ENCODE assay signal across 8 mouse cellular contexts in genomic region chr15:80137945-80138791, GRCm38 (mm10). TPM values are rescaled to one million over a fixed set of nuclear protein-coding genes. Genes with fewer than 3 reads are reported as not detected.
DNase-seq lines count a peak whose midpoint lies in the region; ATAC-seq lines count a peak whose summit lies in the region.

No protein-coding gene starts in this region.

- ATAC-seq in embryonic facial prominence, embryonic 14.5 days (ENCODE audit: low read depth): no peak
- no peak for ATAC-seq in intestine, embryonic 14.5 days (replicated peaks; ENCODE audit: low FRiP score, low TSS enrichment, low read depth)
- ATAC-seq in midbrain, embryonic 15.5 days (replicated peaks): no peak
- no peak for ATAC-seq in forebrain, embryonic 16.5 days
- ATAC-seq in monocyte, adult 5-6 weeks (replicated peaks; ENCODE audit: insufficient number of reproducible peaks, low FRiP score, low TSS enrichment, poor library complexity, severe bottlenecking): no peak

- peak; percentile 56 for DNase-seq in layer of hippocampus, adult 11-12 months (ENCODE audit: low spot score)
- no peak for DNase-seq in layer of hippocampus, adult 9-10 months (ENCODE audit: low spot score)
- no peak for DNase-seq in embryonic facial prominence, embryonic 14.5 days (ENCODE audit: low spot score)
- DNase-seq in intestine, embryonic 14.5 days (ENCODE audit: low spot score): no peak
- DNase-seq in kidney, adult 11 months: no peak

- H3K4me3 ChIP-seq in embryonic facial prominence, embryonic 14.5 days (ENCODE audit: low read depth, low read length): no peak overlapping the region
- H3K4me3 ChIP-seq in intestine, embryonic 14.5 days (ENCODE audit: low read depth, low read length): no peak overlapping the region
- no peak overlapping the region for H3K4me3 ChIP-seq in midbrain, embryonic 15.5 days
- no peak overlapping the region for H3K4me3 ChIP-seq in forebrain, embryonic 16.5 days (replicated peaks; ENCODE audit: low read length)

- no peaks in the 10 kb centered on the region for H3K27me3 ChIP-seq in embryonic facial prominence, embryonic 14.5 days (replicated peaks; ENCODE audit: control insufficient read depth, insufficient read depth, low read length)
- no peaks in the 10 kb centered on the region for H3K27me3 ChIP-seq in intestine, embryonic 14.5 days (replicated peaks; ENCODE audit: control insufficient read depth, insufficient read depth, low read length)
- no peaks in the 10 kb centered on the region for H3K27me3 ChIP-seq in midbrain, embryonic 15.5 days (replicated peaks)
- H3K27me3 ChIP-seq in forebrain, embryonic 16.5 days (replicated peaks; ENCODE audit: control insufficient read depth, insufficient read depth, low read length): no peaks in the 10 kb centered on the region

- H3K4me2 ChIP-seq in embryonic facial prominence, embryonic 14.5 days (ENCODE audit: low read depth, low read length): no peak overlapping the region
- no peak overlapping the region for H3K4me2 ChIP-seq in intestine, embryonic 14.5 days (ENCODE audit: low read length)
- H3K4me2 ChIP-seq in midbrain, embryonic 15.5 days: no peak overlapping the region
- no peak overlapping the region for H3K4me2 ChIP-seq in forebrain, embryonic 16.5 days (ENCODE audit: low read length)

- H3K27ac ChIP-seq in embryonic facial prominence, embryonic 14.5 days (replicated peaks; ENCODE audit: low read depth, low read length): peak overlapping the region; percentile 56
- H3K27ac ChIP-seq in intestine, embryonic 14.5 days (ENCODE audit: low read depth): peak overlapping the region; percentile 16
- H3K27ac ChIP-seq in midbrain, embryonic 15.5 days: 0 out of 2 replicates have a peak overlapping the region, but pooled peaks have one; percentile 15
- no peak overlapping the region for H3K27ac ChIP-seq in forebrain, embryonic 16.5 days (ENCODE audit: low read length)

- H3K4me1 ChIP-seq in embryonic facial prominence, embryonic 14.5 days (ENCODE audit: control insufficient read depth, insufficient read depth, low read length): peaks cover 10% of the 10 kb centered on the region; the same call in 1 of the 2 replicates
- H3K4me1 ChIP-seq in intestine, embryonic 14.5 days (replicated peaks; ENCODE audit: control insufficient read depth, insufficient read depth, low read length): peaks cover 15% of the 10 kb centered on the region
- peaks cover 27% of the 10 kb centered on the region for H3K4me1 ChIP-seq in midbrain, embryonic 15.5 days
- peaks cover 18% of the 10 kb centered on the region for H3K4me1 ChIP-seq in forebrain, embryonic 16.5 days (replicated peaks; ENCODE audit: control insufficient read depth, insufficient read depth, low read length)

- H3K36me3 ChIP-seq in embryonic facial prominence, embryonic 14.5 days (ENCODE audit: control insufficient read depth, insufficient read depth, low read length): peaks cover 41% of the 10 kb centered on the region
- H3K36me3 ChIP-seq in intestine, embryonic 14.5 days (ENCODE audit: control insufficient read depth, insufficient read depth, low read length): peaks cover 19% of the 10 kb centered on the region
- 0 out of 2 replicates have a peak, but pooled peaks cover 5% of the 10 kb centered on the region for H3K36me3 ChIP-seq in midbrain, embryonic 15.5 days (replicated peaks)
- H3K36me3 ChIP-seq in forebrain, embryonic 16.5 days (ENCODE audit: control insufficient read depth, insufficient read depth): peaks cover under 1% of the 10 kb centered on the region

- H3K9ac ChIP-seq in embryonic facial prominence, embryonic 14.5 days (ENCODE audit: low read depth, low read length): no peak overlapping the region
- no peak overlapping the region for H3K9ac ChIP-seq in intestine, embryonic 14.5 days (ENCODE audit: low read length)
- no peak overlapping the region for H3K9ac ChIP-seq in midbrain, embryonic 15.5 days
- no peak overlapping the region for H3K9ac ChIP-seq in forebrain, embryonic 16.5 days (replicated peaks; ENCODE audit: low read depth, low read length)

- H3K9me3 ChIP-seq in embryonic facial prominence, embryonic 14.5 days (ENCODE audit: control insufficient read depth, low read length): peaks cover 6% of the 10 kb centered on the region; the same call in 1 of the 2 replicates
- H3K9me3 ChIP-seq in intestine, embryonic 14.5 days (ENCODE audit: control insufficient read depth, low read length): peaks cover 3% of the 10 kb centered on the region
- no peaks in the 10 kb centered on the region for H3K9me3 ChIP-seq in midbrain, embryonic 15.5 days
- no peaks in the 10 kb centered on the region for H3K9me3 ChIP-seq in forebrain, embryonic 16.5 days (ENCODE audit: control insufficient read depth, low read length)

- 51% methylated on average over 17 of the region's 17 CpGs for WGBS in embryonic facial prominence, embryonic 14.5 days
- WGBS in intestine, embryonic 14.5 days: 63% methylated on average over 17 of the region's 17 CpGs
- 59% methylated on average over 17 of the region's 17 CpGs for WGBS in midbrain, embryonic 15.5 days
- 71% methylated on average over 17 of the region's 17 CpGs for WGBS in forebrain, embryonic 16.5 days

RNA-seq across cellular contexts. Expression of gene Tab1, which starts 5.2 kb away (rescaled TPM):
- 27.6 and 36.3 TPM in 2 replicates for polyA plus RNA-seq in embryonic facial prominence, embryonic 14.5 days (2014; fragmentation: Nextera tagmentation; extraction: Ambion mirVana)
- polyA plus RNA-seq in intestine, embryonic 14.5 days (2014; fragmentation: Nextera tagmentation; extraction: Ambion mirVana): 36.1 and 37.5 TPM in 2 replicates
- polyA plus RNA-seq in midbrain, embryonic 15.5 days (2015; fragmentation: Nextera tagmentation; extraction: Ambion mirVana): 42.5 and 43.5 TPM in 2 replicates
- polyA plus RNA-seq in forebrain, embryonic 16.5 days (2015; fragmentation: Nextera tagmentation; extraction: Ambion mirVana): 40.7 and 43.8 TPM in 2 replicates
- total RNA-seq in monocyte, adult 5-6 weeks (2017): 11.6 to 17.4 TPM (median 12.4 TPM) in 3 replicates

RNA-seq across cellular contexts. Expression of gene Mgat3, which starts 35.4 kb away (rescaled TPM):
- polyA plus RNA-seq in embryonic facial prominence, embryonic 14.5 days (2014; fragmentation: Nextera tagmentation; extraction: Ambion mirVana): 7.3 and 7.8 TPM in 2 replicates
- polyA plus RNA-seq in intestine, embryonic 14.5 days (2014; fragmentation: Nextera tagmentation; extraction: Ambion mirVana): 10.5 and 11.1 TPM in 2 replicates
- polyA plus RNA-seq in midbrain, embryonic 15.5 days (2015; fragmentation: Nextera tagmentation; extraction: Ambion mirVana): 15.5 and 16.3 TPM in 2 replicates
- 10.8 and 11.0 TPM in 2 replicates for polyA plus RNA-seq in forebrain, embryonic 16.5 days (2015; fragmentation: Nextera tagmentation; extraction: Ambion mirVana)
- 0.19 TPM in 1 of 3 replicates, not detected in the others for total RNA-seq in monocyte, adult 5-6 weeks (2017)

RNA-seq across cellular contexts. Expression of gene Rpl3, which starts 46.5 kb away (rescaled TPM):
- polyA plus RNA-seq in embryonic facial prominence, embryonic 14.5 days (2014; fragmentation: Nextera tagmentation; extraction: Ambion mirVana): 1,242 and 1,346 TPM in 2 replicates
- polyA plus RNA-seq in intestine, embryonic 14.5 days (2014; fragmentation: Nextera tagmentation; extraction: Ambion mirVana): 1,482 and 1,532 TPM in 2 replicates
- 522 and 525 TPM in 2 replicates for polyA plus RNA-seq in midbrain, embryonic 15.5 days (2015; fragmentation: Nextera tagmentation; extraction: Ambion mirVana)
- 605 and 629 TPM in 2 replicates for polyA plus RNA-seq in forebrain, embryonic 16.5 days (2015; fragmentation: Nextera tagmentation; extraction: Ambion mirVana)
- 1,359 to 1,501 TPM (median 1,441 TPM) in 3 replicates for total RNA-seq in monocyte, adult 5-6 weeks (2017)

RNA-seq across cellular contexts. Expression of gene Syngr1, which starts 47.0 kb away (rescaled TPM):
- 10.3 and 10.5 TPM in 2 replicates for polyA plus RNA-seq in embryonic facial prominence, embryonic 14.5 days (2014; fragmentation: Nextera tagmentation; extraction: Ambion mirVana)
- 20.7 and 24.3 TPM in 2 replicates for polyA plus RNA-seq in intestine, embryonic 14.5 days (2014; fragmentation: Nextera tagmentation; extraction: Ambion mirVana)
- 61.4 and 62.1 TPM in 2 replicates for polyA plus RNA-seq in midbrain, embryonic 15.5 days (2015; fragmentation: Nextera tagmentation; extraction: Ambion mirVana)
- 49.5 and 58.4 TPM in 2 replicates for polyA plus RNA-seq in forebrain, embryonic 16.5 days (2015; fragmentation: Nextera tagmentation; extraction: Ambion mirVana)
- total RNA-seq in monocyte, adult 5-6 weeks (2017): not detected in 3 replicates
